Mouse (Mus musculus) brain, adult 2 months (tissue): Measurements from ENCODE around the gene Gle1.

ENCODE experiments used
- DNase-seq: peaks from one replicate; pipeline ENCODE4 v3.0.0; 2011; ENCODE audit warnings: low read depth, low spot score

Gle1 gene

DNA sequence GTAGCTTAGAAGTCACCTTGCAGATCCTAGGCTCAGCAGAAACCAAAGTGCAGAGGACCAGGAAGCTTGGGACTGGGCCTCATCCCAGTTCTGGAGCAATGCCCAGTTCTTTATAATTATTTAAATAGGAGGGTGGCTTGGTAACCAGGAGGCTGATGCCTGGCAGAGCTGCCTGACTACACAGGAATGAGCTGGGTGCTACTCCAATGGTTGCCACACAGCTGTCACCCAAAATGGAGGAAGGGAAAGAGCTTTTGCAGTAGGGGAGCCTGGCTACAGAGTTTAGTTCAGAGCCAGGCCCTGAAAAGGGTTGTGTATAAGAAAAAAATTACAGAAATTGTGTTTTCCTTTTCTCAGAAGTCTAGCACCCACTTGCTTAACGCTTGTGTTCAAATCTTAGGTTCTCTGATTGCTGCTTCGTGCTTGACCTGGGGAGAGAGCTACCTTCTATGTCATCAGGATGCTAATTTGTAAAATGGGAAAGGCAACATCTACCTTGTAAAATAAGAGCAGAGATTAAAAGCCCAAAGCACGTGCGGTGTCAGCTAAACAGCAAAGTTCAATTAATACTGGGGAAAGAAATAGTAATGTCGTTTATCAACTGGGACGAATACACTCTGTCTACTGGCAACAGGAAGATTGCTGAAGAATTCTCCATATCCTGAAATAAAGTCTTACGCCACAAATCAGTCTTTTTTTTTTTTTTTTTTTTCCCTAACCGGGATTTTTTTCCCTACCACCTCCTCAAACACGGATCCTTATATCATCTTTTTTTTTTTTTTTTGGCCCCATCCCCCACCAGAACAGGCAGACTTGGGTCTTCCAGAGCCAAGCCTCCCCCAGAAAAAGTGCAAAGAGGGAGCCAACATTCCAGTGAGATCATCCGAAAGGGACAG lies 29.4 kb downstream of the Gle1 start:
- peak; percentile 76 for DNase-seq

DNA sequence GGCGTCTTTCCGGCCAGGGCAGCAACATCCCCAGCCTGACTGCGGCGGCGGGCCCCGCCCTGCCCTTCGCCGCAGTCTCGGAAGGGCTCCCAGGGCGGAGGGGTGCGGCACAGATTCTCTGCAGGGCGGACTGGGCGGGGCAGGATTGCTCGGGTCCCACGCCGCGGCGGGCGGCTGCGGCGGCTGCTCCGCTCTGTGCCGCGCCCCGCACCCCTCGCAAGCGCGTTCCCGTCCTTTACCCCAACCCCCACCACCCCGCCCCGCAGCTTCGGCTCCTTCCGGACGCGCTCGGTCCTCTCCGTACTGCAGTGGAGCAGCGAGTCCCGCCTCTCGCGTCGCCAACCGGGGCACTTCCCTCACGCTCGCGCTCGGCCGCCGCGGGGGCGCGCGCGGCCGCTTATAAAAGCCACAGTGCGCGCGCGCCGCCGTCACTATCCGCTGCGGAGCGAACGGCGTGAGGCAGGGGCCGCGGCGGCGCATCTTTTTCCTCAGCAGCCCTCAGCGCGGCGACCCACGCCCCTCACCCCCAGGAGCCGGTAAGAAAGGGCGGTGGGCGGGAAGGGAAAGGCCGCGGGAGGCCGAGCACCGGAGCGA lies 30.1 kb downstream of the Gle1 start, which contains the start of gene Sptan1:
Gene Sptan1 (plus strand): TSS at position 311 of the 594 bp plus-strand sequence.
- peak; percentile 99 for DNase-seq

DNA sequence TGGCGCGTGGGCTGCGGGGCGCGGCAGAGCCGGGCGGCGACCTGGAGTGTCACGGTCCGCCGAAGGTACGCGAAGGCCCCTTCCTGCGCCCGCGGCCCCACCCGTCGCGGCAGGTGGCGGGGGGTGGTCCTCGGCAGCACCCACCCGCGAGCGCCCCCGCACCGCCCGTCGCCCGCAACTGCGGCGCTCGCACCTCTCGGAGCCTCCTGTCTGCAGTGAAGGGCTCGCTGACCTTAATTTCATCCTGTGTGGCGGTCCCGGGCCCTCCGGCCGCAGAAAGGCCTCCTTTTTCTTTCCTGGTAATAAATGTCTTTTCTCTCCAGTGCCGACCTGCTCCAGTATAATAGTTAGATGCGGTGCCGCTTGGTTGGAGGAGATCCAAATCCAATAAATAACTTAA lies 30.7 kb downstream of the Gle1 start:
- DNase-seq: peak; percentile 60

DNA sequence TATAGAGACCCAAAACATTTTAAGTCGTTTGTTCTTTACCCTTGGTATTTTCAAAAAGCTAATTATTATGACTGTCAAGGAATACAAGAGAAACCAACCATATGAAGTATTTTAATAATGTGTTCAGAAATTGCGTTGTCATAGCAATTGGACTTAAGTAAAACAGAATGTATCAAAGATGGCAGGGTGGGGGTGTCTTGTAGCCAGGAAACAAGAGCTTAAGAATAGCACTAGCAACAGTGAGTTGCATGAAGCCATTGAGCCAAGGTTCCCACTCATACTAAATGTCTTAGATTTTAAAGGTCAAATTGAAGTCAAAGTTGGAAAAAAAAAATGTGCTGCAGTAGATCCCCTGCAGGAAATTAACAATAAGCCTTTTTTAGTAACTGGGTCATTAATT lies 31.6 kb downstream of the Gle1 start:
- DNase-seq: peak; percentile 74

DNA sequence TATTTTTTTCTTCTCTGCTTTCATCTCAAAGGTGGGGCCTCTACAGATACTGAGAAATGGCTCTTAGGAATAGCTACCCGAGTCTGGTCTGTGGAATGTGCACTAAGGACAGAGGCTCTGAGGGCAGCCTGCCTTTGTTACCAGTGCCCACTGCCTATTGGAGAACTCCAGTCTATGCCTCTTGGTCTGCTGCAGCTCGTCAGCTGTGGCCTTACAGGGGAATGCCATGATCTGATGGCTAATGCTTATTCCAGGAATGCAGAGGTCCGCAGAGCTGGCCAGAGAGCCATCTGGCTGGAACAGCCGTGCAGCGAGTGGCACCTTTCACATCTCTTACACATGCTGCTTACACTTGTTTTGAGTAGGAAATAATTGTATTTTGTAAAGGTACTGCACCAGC lies 32.5 kb downstream of the Gle1 start:
- no peak for DNase-seq

DNA sequence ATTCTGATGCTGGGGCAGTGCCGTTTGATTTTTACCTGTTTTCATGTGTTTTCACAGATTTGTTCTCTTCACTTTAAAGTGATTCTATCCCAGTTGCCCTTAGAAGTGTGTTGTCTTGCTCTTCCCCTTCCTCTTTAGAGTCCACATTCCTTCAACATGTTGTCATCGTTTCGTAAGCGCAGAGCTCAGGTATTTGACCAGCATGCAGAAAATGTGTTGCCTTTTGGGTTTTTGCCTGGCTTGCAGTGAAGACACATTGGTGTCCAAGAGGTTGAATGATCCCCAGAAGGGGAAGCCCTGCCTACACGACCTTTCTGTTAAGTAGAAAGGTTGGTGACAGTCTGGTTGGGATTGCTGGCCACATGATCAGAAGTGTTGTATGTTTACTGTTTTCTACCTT lies 33.4 kb downstream of the Gle1 start:
- no peak for DNase-seq

DNA sequence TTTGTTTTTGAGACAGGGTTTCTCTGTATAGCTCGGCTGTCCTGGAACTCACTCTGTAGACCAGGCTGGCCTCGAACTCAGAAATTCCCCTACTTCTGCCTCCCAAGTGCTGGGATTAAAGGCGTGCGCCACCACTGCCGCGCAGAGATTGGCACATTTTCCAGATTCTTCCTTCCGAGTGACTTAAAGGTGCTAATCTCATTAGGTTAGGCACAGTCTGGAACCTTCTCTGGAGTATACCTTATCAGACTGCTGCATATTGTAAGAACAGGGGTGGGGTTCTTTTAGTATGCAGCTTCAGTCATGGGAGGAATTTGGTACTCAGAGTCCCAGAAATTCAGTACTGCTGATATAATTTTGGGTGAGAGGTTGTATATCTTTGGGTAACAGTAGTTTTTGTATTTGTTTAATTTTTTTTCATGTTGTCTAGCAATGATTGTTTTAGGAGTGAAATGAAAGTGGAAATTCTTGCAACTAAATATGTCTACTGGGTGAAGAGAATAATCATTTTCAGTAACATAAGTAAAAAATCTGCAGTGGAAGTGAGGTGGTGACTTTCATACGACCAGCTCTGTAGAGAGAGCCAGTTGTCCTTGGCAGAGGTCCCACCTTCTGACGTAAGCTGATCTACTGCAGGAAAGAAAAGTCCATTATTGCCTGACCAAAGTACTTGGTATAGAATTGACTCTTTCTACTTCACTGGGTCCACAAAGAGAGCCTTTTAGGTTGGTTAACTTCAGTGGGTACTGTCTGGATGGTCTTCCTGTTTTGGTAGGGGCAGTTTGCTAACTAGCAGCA lies 36.8 kb downstream of the Gle1 start:
- DNase-seq: peak; percentile 92

DNA sequence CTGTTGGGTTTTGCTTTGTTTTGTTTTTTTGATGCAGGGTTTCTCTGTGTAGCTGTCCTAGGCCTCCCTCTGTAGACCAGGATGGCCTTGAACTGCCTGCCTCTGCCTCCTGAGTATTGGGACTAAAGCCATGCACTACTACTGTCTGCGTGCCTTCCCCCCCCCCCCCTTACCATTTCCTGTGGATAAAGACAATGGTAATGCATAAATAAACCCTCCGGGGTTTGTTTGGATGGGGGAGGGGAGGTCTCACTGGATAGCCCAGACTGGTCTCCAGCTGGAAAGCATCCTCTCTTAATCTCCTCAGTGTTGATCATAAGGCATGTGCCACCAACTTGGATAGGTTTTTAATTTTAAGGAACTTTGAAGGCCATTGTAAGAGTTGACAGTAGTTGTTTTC lies 38.3 kb downstream of the Gle1 start:
- DNase-seq: no peak

DNA sequence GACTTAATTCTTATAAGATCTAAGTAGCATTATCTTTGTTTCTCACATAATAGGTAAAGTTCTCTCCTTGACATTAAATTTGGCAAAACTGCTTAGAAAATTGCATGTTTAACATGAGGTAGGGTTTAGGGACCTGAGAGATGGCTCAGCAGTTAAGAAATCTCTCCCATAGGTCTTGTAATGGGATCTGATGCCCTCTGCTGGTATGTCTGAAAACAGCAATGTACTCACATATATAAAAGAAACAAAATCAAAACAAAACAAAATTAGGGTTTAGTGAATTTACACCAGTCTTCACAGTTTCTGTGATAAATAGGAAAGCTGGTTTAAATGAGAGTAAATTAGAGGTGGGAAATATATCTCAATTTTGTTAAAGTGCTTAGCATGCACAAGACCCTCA lies 42.1 kb downstream of the Gle1 start:
- DNase-seq: peak; percentile 78

DNA sequence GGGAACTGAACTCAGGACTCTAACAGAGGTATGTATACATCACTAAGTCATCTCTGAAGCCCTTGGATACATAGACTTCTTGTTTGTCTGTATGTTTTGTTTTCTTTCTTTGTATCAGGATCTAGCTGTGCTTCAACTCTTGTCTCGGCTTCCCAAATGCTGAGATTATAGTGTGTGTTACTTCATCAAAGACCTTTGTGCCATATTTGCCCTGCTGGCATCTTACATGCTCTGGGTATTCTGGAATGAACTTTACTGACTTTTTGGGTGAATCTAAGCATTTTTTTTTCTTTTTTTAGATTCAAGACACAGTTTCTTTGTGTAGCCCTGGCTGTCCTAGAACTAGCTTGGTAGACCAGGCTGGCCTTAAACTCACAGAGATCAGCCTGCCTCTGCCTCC lies 45.4 kb downstream of the Gle1 start:
- DNase-seq: no peak

DNA sequence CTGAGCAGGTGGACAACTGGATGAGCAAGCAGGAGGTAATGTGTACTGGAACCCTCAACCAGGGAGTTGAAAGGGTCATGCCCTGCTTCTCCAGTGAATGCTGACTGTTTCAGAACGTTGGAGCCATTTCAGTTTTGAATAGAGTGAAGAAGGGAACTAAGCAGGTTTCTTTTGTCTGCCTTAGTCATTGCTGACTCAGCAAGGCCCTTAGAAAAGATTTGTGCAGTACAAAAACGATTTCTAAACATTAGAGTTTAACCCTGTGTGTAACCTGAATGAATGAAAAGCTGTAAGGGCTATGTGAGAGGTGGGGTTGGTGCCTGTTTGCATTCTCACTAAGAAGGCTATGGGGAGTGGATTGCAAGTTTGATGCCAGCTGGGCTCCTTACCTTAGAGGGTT lies 56.7 kb downstream of the Gle1 start:
- no peak for DNase-seq

DNA sequence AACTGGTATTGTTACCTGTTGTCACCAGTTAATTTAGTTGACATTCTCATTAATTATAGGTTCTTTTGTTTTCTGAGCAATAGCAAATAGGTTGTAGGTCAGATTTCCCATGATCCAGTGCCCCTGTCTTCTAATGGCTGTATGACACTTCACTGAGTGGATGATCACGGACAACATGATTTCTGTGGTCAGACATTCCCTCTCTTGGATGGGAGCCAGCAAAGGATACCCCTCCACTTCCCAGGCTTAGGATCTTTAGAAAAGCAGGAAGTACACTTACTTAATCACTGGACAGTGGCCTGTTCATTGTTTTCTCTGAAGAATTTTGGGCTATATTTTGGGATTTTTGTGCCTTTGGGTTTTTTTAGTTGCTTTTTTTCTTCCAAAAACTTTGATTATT lies 73.9 kb downstream of the Gle1 start:
- DNase-seq: no peak
